Mouse (Mus musculus): ENCODE results near the gene Ppp1r12b. TPM values are rescaled to one million over a fixed set of nuclear protein-coding genes. Genes with fewer than 3 reads are reported as not detected.

Ppp1r12b gene
- total RNA-seq, 1 experiment, result 5.4 TPM

GRCm38 (mm10) chr1:134777936-134778548 lies 177.7 kb downstream of the Ppp1r12b start:
- TF ChIP-seq MAFK (IDR thresholded peaks at IDR 0.05; ENCODE audit: insufficient read depth, low read depth, low read length), result no peak
- TF ChIP-seq ZNF384 (IDR thresholded peaks at IDR 0.05; ENCODE audit: low read depth, low read length), result no peak
- no peak for TF ChIP-seq HCFC1 (IDR thresholded peaks at IDR 0.05; ENCODE audit: borderline replicate concordance, insufficient read depth, low read length)
- no peak for TF ChIP-seq CHD2 (IDR thresholded peaks at IDR 0.05; ENCODE audit: low read depth, low read length)
- TF ChIP-seq ZC3H11A (IDR thresholded peaks at IDR 0.05; ENCODE audit: borderline replicate concordance, low read depth, low read length), result no peak
- DNase-seq (ENCODE audit: low read depth, low spot score), result no peak
- no peak overlapping the region for H3K9ac ChIP-seq (ENCODE audit: insufficient read depth, low read depth, low read length, poor library complexity, severe bottlenecking)
- no peaks in the 10 kb centered on the region; a peak in 1 of 4 replicates for H3K4me1 ChIP-seq (ENCODE audit: control insufficient read depth in 2 of 2, insufficient read depth in 2 of 2, low read length in 2 of 2, poor library complexity in 1 of 2)
- no peak overlapping the region for H3K27ac ChIP-seq (ENCODE audit: insufficient read depth, low read depth, low read length, poor library complexity, severe bottlenecking)
- no peak overlapping the region for H3K4me3 ChIP-seq (ENCODE audit: insufficient read depth in 1 of 2, low read depth in 1 of 2, low read length in 2 of 2, poor library complexity in 1 of 2, severe bottlenecking in 1 of 2)
- in situ Hi-C loops (cut with MboI; ENCODE audit: low sequenced_read_pairs in 2 of 2, unreplicated experiment in 2 of 2), result no loop called here
- H3K36me3 ChIP-seq (ENCODE audit: control insufficient read depth, insufficient read depth, low read length, poor library complexity, severe bottlenecking), result no peaks in the 10 kb centered on the region
- no peaks in the 10 kb centered on the region for H3K9me3 ChIP-seq (ENCODE audit: control insufficient read depth, insufficient read depth, low read depth, low read length)

- Histone ChIP-seq H3K27ac (ENCODE audit: insufficient read depth, low read depth, low read length, poor library complexity, severe bottlenecking) (no peak overlapping the region), H3K36me3 (ENCODE audit: control insufficient read depth, insufficient read depth, low read length, poor library complexity, severe bottlenecking) (no peaks in the 10 kb centered on the region), H3K9ac (ENCODE audit: insufficient read depth, low read depth, low read length, poor library complexity, severe bottlenecking) (no peak overlapping the region), H3K4me1 (ENCODE audit: control insufficient read depth in 2 of 2, insufficient read depth in 2 of 2, low read length in 2 of 2, poor library complexity in 1 of 2) (no peaks in the 10 kb centered on the region; a peak in 1 of 4 replicates), H3K9me3 (ENCODE audit: control insufficient read depth, insufficient read depth, low read depth, low read length) (no peaks in the 10 kb centered on the region), H3K4me3 (ENCODE audit: insufficient read depth in 1 of 2, low read depth in 1 of 2, low read length in 2 of 2, poor library complexity in 1 of 2, severe bottlenecking in 1 of 2) (no peak overlapping the region)
- in situ Hi-C loops (cut with MboI; ENCODE audit: low sequenced_read_pairs in 2 of 2, unreplicated experiment in 2 of 2), result no loop called here
- TF ChIP-seq HCFC1 (IDR thresholded peaks at IDR 0.05; ENCODE audit: borderline replicate concordance, insufficient read depth, low read length), result no peak
- TF ChIP-seq CHD2 (IDR thresholded peaks at IDR 0.05; ENCODE audit: low read depth, low read length), result no peak
- no peak for TF ChIP-seq ZNF384 (IDR thresholded peaks at IDR 0.05; ENCODE audit: low read depth, low read length)
- TF ChIP-seq ZC3H11A (IDR thresholded peaks at IDR 0.05; ENCODE audit: borderline replicate concordance, low read depth, low read length), result no peak
- no peak for TF ChIP-seq MAFK (IDR thresholded peaks at IDR 0.05; ENCODE audit: insufficient read depth, low read depth, low read length)
- DNase-seq (ENCODE audit: low read depth, low spot score), result no peak
Observed at GRCm38 (mm10) chr1:134777201-134777885, 178.4 kb downstream of the Ppp1r12b start.

GRCm38 (mm10) chr1:134775631-134776030 lies 180.1 kb downstream of the Ppp1r12b start:
- no peak for TF ChIP-seq ZNF384 (IDR thresholded peaks at IDR 0.05; ENCODE audit: low read depth, low read length)
- TF ChIP-seq MAFK (IDR thresholded peaks at IDR 0.05; ENCODE audit: insufficient read depth, low read depth, low read length), result no peak
- no peak for TF ChIP-seq HCFC1 (IDR thresholded peaks at IDR 0.05; ENCODE audit: borderline replicate concordance, insufficient read depth, low read length)
- TF ChIP-seq ZC3H11A (IDR thresholded peaks at IDR 0.05; ENCODE audit: borderline replicate concordance, low read depth, low read length), result no peak
- no peak for TF ChIP-seq CHD2 (IDR thresholded peaks at IDR 0.05; ENCODE audit: low read depth, low read length)
- Histone ChIP-seq H3K9ac (ENCODE audit: insufficient read depth, low read depth, low read length, poor library complexity, severe bottlenecking) (no peak overlapping the region), H3K4me1 (ENCODE audit: control insufficient read depth in 2 of 2, insufficient read depth in 2 of 2, low read length in 2 of 2, poor library complexity in 1 of 2) (no peaks in the 10 kb centered on the region; a peak in 1 of 4 replicates), H3K36me3 (ENCODE audit: control insufficient read depth, insufficient read depth, low read length, poor library complexity, severe bottlenecking) (no peaks in the 10 kb centered on the region), H3K4me3 (ENCODE audit: insufficient read depth in 1 of 2, low read depth in 1 of 2, low read length in 2 of 2, poor library complexity in 1 of 2, severe bottlenecking in 1 of 2) (no peak overlapping the region), H3K27ac (ENCODE audit: insufficient read depth, low read depth, low read length, poor library complexity, severe bottlenecking) (no peak overlapping the region), H3K9me3 (ENCODE audit: control insufficient read depth, insufficient read depth, low read depth, low read length) (no peaks in the 10 kb centered on the region)
- in situ Hi-C loops (cut with MboI; ENCODE audit: low sequenced_read_pairs in 2 of 2, unreplicated experiment in 2 of 2), result no loop called here
- no peak for DNase-seq (ENCODE audit: low read depth, low spot score)

- Histone ChIP-seq H3K4me1 (ENCODE audit: control insufficient read depth in 2 of 2, insufficient read depth in 2 of 2, low read length in 2 of 2, poor library complexity in 1 of 2) (no peaks in the 10 kb centered on the region; a peak in 1 of 4 replicates), H3K27ac (ENCODE audit: insufficient read depth, low read depth, low read length, poor library complexity, severe bottlenecking) (no peak overlapping the region), H3K9ac (ENCODE audit: insufficient read depth, low read depth, low read length, poor library complexity, severe bottlenecking) (no peak overlapping the region; the same call in 1 of the 2 replicates), H3K36me3 (ENCODE audit: control insufficient read depth, insufficient read depth, low read length, poor library complexity, severe bottlenecking) (no peaks in the 10 kb centered on the region), H3K9me3 (ENCODE audit: control insufficient read depth, insufficient read depth, low read depth, low read length) (no peaks in the 10 kb centered on the region), H3K4me3 (ENCODE audit: insufficient read depth in 1 of 2, low read depth in 1 of 2, low read length in 2 of 2, poor library complexity in 1 of 2, severe bottlenecking in 1 of 2) (no peak overlapping the region)
- in situ Hi-C loops (cut with MboI; ENCODE audit: low sequenced_read_pairs in 2 of 2, unreplicated experiment in 2 of 2), result no loop called here
- TF ChIP-seq ZNF384 (IDR thresholded peaks at IDR 0.05; ENCODE audit: low read depth, low read length), result no peak
- no peak for TF ChIP-seq ZC3H11A (IDR thresholded peaks at IDR 0.05; ENCODE audit: borderline replicate concordance, low read depth, low read length)
- no peak for TF ChIP-seq CHD2 (IDR thresholded peaks at IDR 0.05; ENCODE audit: low read depth, low read length)
- TF ChIP-seq MAFK (IDR thresholded peaks at IDR 0.05; ENCODE audit: insufficient read depth, low read depth, low read length), result no peak
- TF ChIP-seq HCFC1 (IDR thresholded peaks at IDR 0.05; ENCODE audit: borderline replicate concordance, insufficient read depth, low read length), result no peak
- no peak for DNase-seq (ENCODE audit: low read depth, low spot score)
Observed at GRCm38 (mm10) chr1:134774728-134775287, 180.9 kb downstream of the Ppp1r12b start.

Data from ES-E14 (cell line).